Mouse (Mus musculus) MEL (cell line): ENCODE results near the gene Prep. TPM values are rescaled to one million over a fixed set of nuclear protein-coding genes. Genes with fewer than 3 reads are reported as not detected.

Source experiments
- DNase-seq: peaks from one replicate; pipeline ENCODE4 v3.0.0; 2011; ENCODE audit warnings: low read depth, low spot score
- H3K27ac ChIP-seq: 2 replicates; pipeline ENCODE4 v1.5.1; 2012; ENCODE audit warnings: low read depth, mild to moderate bottlenecking, control low read depth, low read length, moderate library complexity; ENCODE audit not compliant: control insufficient read depth
- H3K27me3 ChIP-seq, 2 experiments: fragments of 150-350 bp in 1 of 2; sonication (generic) in 1 of 2; 2 replicates each; pipeline ENCODE4 v1.6.1; 2012; ENCODE audit warnings: low read length in 2 of 2, mild to moderate bottlenecking in 2 of 2, improper control_type of control experiment in 1 of 2, moderate library complexity in 1 of 2; ENCODE audit not compliant: insufficient read depth in 2 of 2, control insufficient read depth in 1 of 2
- H3K36me3 ChIP-seq, 2 experiments: 2 replicates each; pipeline ENCODE4 v1.6.1; 2012 to 2014; ENCODE audit warnings: low read length in 2 of 2, improper control_type of control experiment in 1 of 2, inconsistent platforms in 1 of 2, mild to moderate bottlenecking in 1 of 2; ENCODE audit not compliant: insufficient read depth in 2 of 2, control insufficient read depth in 1 of 2
- H3K4me1 ChIP-seq, 2 experiments: fragments of 150-350 bp in 1 of 2; sonication (generic) in 1 of 2; 2 replicates each; pipeline ENCODE4 v1.6.1; 2012; ENCODE audit warnings: low read length in 2 of 2, improper control_type of control experiment in 1 of 2, mild to moderate bottlenecking in 1 of 2; ENCODE audit not compliant: insufficient read depth in 2 of 2, control insufficient read depth in 1 of 2
- H3K4me3 ChIP-seq, 2 experiments: fragments of 150-350 bp in 1 of 2; sonication (generic) in 1 of 2; 2 replicates each; pipeline ENCODE4 v1.5.1; 2012; ENCODE audit warnings: low read depth in 2 of 2, low read length in 2 of 2, mild to moderate bottlenecking in 2 of 2, moderate library complexity in 2 of 2, control low read depth in 1 of 2, improper control_type of control experiment in 1 of 2; ENCODE audit not compliant: control insufficient read depth in 1 of 2, insufficient read depth in 1 of 2
- H3K79me2 ChIP-seq: 2 replicates; pipeline ENCODE4 v1.6.1; 2012; ENCODE audit warnings: mild to moderate bottlenecking, low read length, moderate library complexity; ENCODE audit not compliant: control insufficient read depth, poor library complexity, insufficient read depth
- H3K9ac ChIP-seq: 2 replicates; pipeline ENCODE4 v1.6.1; 2012; ENCODE audit warnings: low read depth, mild to moderate bottlenecking, control low read depth, low read length, moderate library complexity; ENCODE audit not compliant: control insufficient read depth, poor library complexity, severe bottlenecking
- H3K9me3 ChIP-seq: fragments of 150-350 bp; sonication (generic); replicated peaks from 2 replicates; pipeline ENCODE4 v1.6.1; 2012; ENCODE audit warnings: mild to moderate bottlenecking, low read length, improper control_type of control experiment, moderate library complexity; ENCODE audit not compliant: insufficient read depth
- BHLHE40 ChIP-seq: IDR thresholded peaks from 2 replicates; pipeline ENCODE4 v1.6.1; 2012; ENCODE audit warnings: low read depth, mild to moderate bottlenecking, inconsistent platforms, low read length, improper control_type of control experiment, borderline replicate concordance
- CHD1 ChIP-seq: IDR thresholded peaks from 2 replicates; pipeline ENCODE4 v1.6.1; 2012; ENCODE audit warnings: low read depth, mild to moderate bottlenecking, inconsistent platforms, low read length, improper control_type of control experiment
- CHD2 ChIP-seq: IDR thresholded peaks from 2 replicates; pipeline ENCODE4 v1.6.1; 2011; ENCODE audit warnings: low read length, improper control_type of control experiment
- CTCF ChIP-seq, 3 experiments: IDR thresholded peaks in 2 of 3; conservative IDR thresholded peaks in 1 of 3; 2 replicates each; pipeline ENCODE4 v1.5.1; 2011 to 2012; ENCODE audit warnings: low read length in 3 of 3, low read depth in 2 of 3, mild to moderate bottlenecking in 2 of 3, improper control_type of control experiment in 1 of 3, inconsistent platforms in 1 of 3, mixed read lengths in 1 of 3, moderate library complexity in 1 of 3; ENCODE audit not compliant: control insufficient read depth in 1 of 3, insufficient read depth in 1 of 3, poor library complexity in 1 of 3, severe bottlenecking in 1 of 3
- E2F4 ChIP-seq: IDR thresholded peaks from 2 replicates; pipeline ENCODE4 v1.6.1; 2011; ENCODE audit warnings: low read depth, low read length, improper control_type of control experiment, borderline replicate concordance
- ELF1 ChIP-seq: IDR thresholded peaks from 2 replicates; pipeline ENCODE4 v1.6.1; 2014; ENCODE audit warnings: low read depth, mild to moderate bottlenecking, inconsistent platforms, low read length, improper control_type of control experiment, moderate library complexity
- EP300 ChIP-seq, 2 experiments: IDR thresholded peaks; 2 replicates each; pipeline ENCODE4 v1.6.1; 2011; ENCODE audit warnings: improper control_type of control experiment in 2 of 2, low read length in 2 of 2, low read depth in 1 of 2, mild to moderate bottlenecking in 1 of 2
- ETS1 ChIP-seq: IDR thresholded peaks from 2 replicates; pipeline ENCODE4 v1.6.1; 2012; ENCODE audit warnings: low read depth, mild to moderate bottlenecking, inconsistent platforms, low read length, improper control_type of control experiment, moderate library complexity
- GABPA ChIP-seq: IDR thresholded peaks from 2 replicates; pipeline ENCODE4 v1.6.1; 2012; ENCODE audit warnings: low read depth, mild to moderate bottlenecking, inconsistent platforms, low read length, improper control_type of control experiment, moderate library complexity
- GATA1 ChIP-seq: IDR thresholded peaks from 2 replicates; pipeline ENCODE4 v1.6.1; 2011; ENCODE audit warnings: low read depth, low read length, improper control_type of control experiment
- HCFC1 ChIP-seq: IDR thresholded peaks from 2 replicates; pipeline ENCODE4 v1.6.1; 2012; ENCODE audit warnings: low read depth, mild to moderate bottlenecking, inconsistent platforms, low read length, improper control_type of control experiment, moderate library complexity
- JUND ChIP-seq: IDR thresholded peaks from 2 replicates; pipeline ENCODE4 v1.6.1; 2011; ENCODE audit warnings: low read depth, mild to moderate bottlenecking, improper control_type of control experiment, low read length
- KAT2A ChIP-seq: conservative IDR thresholded peaks from 2 replicates; pipeline ENCODE4 v1.6.1; 2012; ENCODE audit warnings: low read depth, low read length, improper control_type of control experiment, inconsistent platforms
- MAX ChIP-seq: IDR thresholded peaks from 2 replicates; pipeline ENCODE4 v1.6.1; 2011; ENCODE audit warnings: low read length, improper control_type of control experiment
- MAZ ChIP-seq: IDR thresholded peaks from 2 replicates; pipeline ENCODE4 v1.6.1; 2012; ENCODE audit warnings: low read depth, mild to moderate bottlenecking, inconsistent platforms, low read length, improper control_type of control experiment
- MEF2A ChIP-seq: IDR thresholded peaks from 2 replicates; pipeline ENCODE4 v1.6.1; 2014; ENCODE audit warnings: low read depth, mild to moderate bottlenecking, inconsistent platforms, low read length, improper control_type of control experiment; ENCODE audit not compliant: poor library complexity, insufficient replicate concordance, severe bottlenecking; ENCODE audit errors: extremely low read depth
- MXI1 ChIP-seq: IDR thresholded peaks from 2 replicates; pipeline ENCODE4 v1.6.1; 2011; ENCODE audit warnings: mild to moderate bottlenecking, low read depth, low read length, improper control_type of control experiment
- MYB ChIP-seq: IDR thresholded peaks from 2 replicates; pipeline ENCODE4 v1.6.1; 2011; ENCODE audit warnings: mild to moderate bottlenecking, low read depth, low read length, improper control_type of control experiment
- MYC ChIP-seq: IDR thresholded peaks from 2 replicates; pipeline ENCODE4 v1.6.1; 2011; ENCODE audit warnings: low read depth, mild to moderate bottlenecking, low read length, improper control_type of control experiment, moderate library complexity
- NELFE ChIP-seq: IDR thresholded peaks from 2 replicates; pipeline ENCODE4 v1.6.1; 2011; ENCODE audit warnings: low read depth, low read length, improper control_type of control experiment
- NRF1 ChIP-seq: IDR thresholded peaks from 2 replicates; pipeline ENCODE4 v1.6.1; 2014; ENCODE audit warnings: low read depth, mild to moderate bottlenecking, inconsistent platforms, low read length, improper control_type of control experiment, moderate library complexity; ENCODE audit not compliant: poor library complexity, insufficient read depth, severe bottlenecking
- POLR2A ChIP-seq, 2 experiments: IDR thresholded peaks; 2 replicates each; pipeline ENCODE4 v1.6.1; 2011 to 2012; ENCODE audit warnings: low read length in 2 of 2, mild to moderate bottlenecking in 2 of 2, control low read depth in 1 of 2, improper control_type of control experiment in 1 of 2, low read depth in 1 of 2, moderate library complexity in 1 of 2; ENCODE audit not compliant: control insufficient read depth in 1 of 2, insufficient read depth in 1 of 2, poor library complexity in 1 of 2
- POLR2AphosphoS2 ChIP-seq: IDR thresholded peaks from 2 replicates; pipeline ENCODE4 v1.6.1; 2011; ENCODE audit warnings: low read length, improper control_type of control experiment
- POLR2AphosphoS5 ChIP-seq: IDR thresholded peaks from 2 replicates; pipeline ENCODE4 v1.6.1; 2012; ENCODE audit warnings: low read depth, borderline replicate concordance, mild to moderate bottlenecking, inconsistent platforms, low read length, moderate library complexity, mixed read lengths
- RAD21 ChIP-seq: IDR thresholded peaks from 2 replicates; pipeline ENCODE4 v1.6.1; 2011; ENCODE audit warnings: mild to moderate bottlenecking, low read depth, low read length, improper control_type of control experiment
- RCOR1 ChIP-seq: IDR thresholded peaks from 2 replicates; pipeline ENCODE4 v1.6.1; 2012; ENCODE audit warnings: low read depth, mild to moderate bottlenecking, inconsistent platforms, low read length, improper control_type of control experiment
- SIN3A ChIP-seq: IDR thresholded peaks from 2 replicates; pipeline ENCODE4 v1.6.1; 2012; ENCODE audit warnings: low read length, improper control_type of control experiment, inconsistent platforms
- SMC3 ChIP-seq: IDR thresholded peaks from 2 replicates; pipeline ENCODE4 v1.6.1; 2011; ENCODE audit warnings: low read depth, low read length, improper control_type of control experiment
- TAL1 ChIP-seq: IDR thresholded peaks from 2 replicates; pipeline ENCODE4 v1.6.1; 2012; ENCODE audit warnings: mild to moderate bottlenecking, inconsistent platforms, low read length, moderate library complexity, mixed read lengths
- TBP ChIP-seq: IDR thresholded peaks from 2 replicates; pipeline ENCODE4 v1.8.0; 2011; ENCODE audit warnings: low read depth, low read length, improper control_type of control experiment
- TCF12 ChIP-seq: IDR thresholded peaks from 2 replicates; pipeline ENCODE4 v1.6.1; 2014; ENCODE audit warnings: low read depth, mild to moderate bottlenecking, inconsistent platforms, low read length, improper control_type of control experiment, moderate library complexity
- UBTF ChIP-seq: IDR thresholded peaks from 2 replicates; pipeline ENCODE4 v1.6.1; 2012; ENCODE audit warnings: low read depth, mild to moderate bottlenecking, inconsistent platforms, low read length, improper control_type of control experiment, moderate library complexity, borderline replicate concordance; ENCODE audit not compliant: insufficient read depth
- USF1 ChIP-seq: IDR thresholded peaks from 2 replicates; pipeline ENCODE4 v1.6.1; 2014; ENCODE audit warnings: low read depth, mild to moderate bottlenecking, inconsistent platforms, low read length, improper control_type of control experiment, moderate library complexity
- USF2 ChIP-seq, 2 experiments: IDR thresholded peaks; 2 replicates each; pipeline ENCODE4 v1.6.1; 2011 to 2012; ENCODE audit warnings: improper control_type of control experiment in 2 of 2, low read length in 2 of 2, borderline replicate concordance in 1 of 2, inconsistent platforms in 1 of 2, low read depth in 1 of 2, mild to moderate bottlenecking in 1 of 2; ENCODE audit not compliant: insufficient read depth in 1 of 2
- ZKSCAN1 ChIP-seq: IDR thresholded peaks from 2 replicates; pipeline ENCODE4 v1.6.1; 2012; ENCODE audit warnings: low read depth, mild to moderate bottlenecking, inconsistent platforms, low read length, improper control_type of control experiment, moderate library complexity
- ZMIZ1 ChIP-seq: IDR thresholded peaks from 2 replicates; pipeline ENCODE4 v1.6.1; 2012; ENCODE audit warnings: low read depth, mild to moderate bottlenecking, inconsistent platforms, low read length, improper control_type of control experiment, moderate library complexity
- ZNF384 ChIP-seq: IDR thresholded peaks from 2 replicates; pipeline ENCODE4 v1.6.1; 2012; ENCODE audit warnings: low read depth, mild to moderate bottlenecking, inconsistent platforms, low read length, improper control_type of control experiment
- polyA plus RNA-seq, 2 experiments: library from polyadenylated mRNA; stranded (reverse) in 1 of 2; unstranded in 1 of 2; fragments of >175 nt in 1 of 2; fragments of >200 nt in 1 of 2; gene quantifications; 2 replicates each; pipeline versions ENCODE4 v1.2.1 to v1.2.4; 2012; ENCODE audit warnings: low replicate concordance in 2 of 2, low read depth in 1 of 2; ENCODE audit not compliant: insufficient read length in 2 of 2, insufficient read depth in 1 of 2, missing spikeins in 1 of 2
- total RNA-seq: library from RNA; depleted of rRNA; stranded (reverse); fragments of 300-350 nt; gene quantifications from 2 replicates; pipeline ENCODE4 v1.2.3, GENCODE M21; 2012

Gene Prep
- total and polyA plus RNA-seq, 3 experiments: 12.0 to 24.4 TPM; not detected in 1

DNA sequence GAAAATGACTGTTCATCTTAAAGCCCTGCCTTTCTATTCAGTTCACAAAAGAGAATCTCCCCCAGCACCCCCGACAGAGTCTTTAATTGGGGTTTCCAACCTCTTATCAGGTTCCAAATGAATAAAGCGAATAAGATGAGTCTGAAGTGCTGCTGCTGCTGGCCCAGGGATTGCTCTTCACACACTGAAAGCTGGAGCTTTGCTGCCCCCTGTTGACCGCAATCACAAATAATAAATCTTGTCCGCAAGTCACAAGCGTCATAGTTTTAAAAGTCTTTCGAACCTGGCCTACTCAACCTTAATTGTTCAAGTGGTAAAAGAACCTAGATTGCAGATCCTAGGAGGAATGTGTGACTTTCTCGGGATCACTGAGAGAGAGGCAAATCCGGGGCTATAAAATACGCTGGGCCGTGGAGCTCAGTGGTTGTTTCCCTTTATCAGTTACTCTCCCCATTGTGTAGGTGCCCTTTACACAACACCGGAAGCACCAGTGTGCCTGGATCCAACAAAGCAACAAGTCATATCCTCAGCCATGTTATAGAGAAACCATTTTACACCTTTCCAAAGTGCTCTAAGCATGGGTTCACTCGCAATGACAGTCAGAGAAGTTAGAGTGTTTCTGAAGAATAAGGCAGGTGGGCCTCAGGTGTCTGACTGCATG lies 21.6 kb upstream of the Prep start:
- Histone ChIP-seq H3K36me3 (peaks cover 0 to 13% of the 10 kb centered on the region in 2 experiments; a peak in 2 of 4 replicates), H3K9ac (peak overlapping the region; percentile 52), H3K27ac (no peak overlapping the region), H3K4me1 (peaks cover 0 to 10% of the 10 kb centered on the region in 2 experiments; a peak in 2 of 4 replicates), H3K4me3 (peak overlapping the region; percentile 33 to 54; a peak in 3 of 4 replicates), H3K79me2 (no peaks in the 10 kb centered on the region), H3K27me3 (no peaks in the 10 kb centered on the region), H3K9me3 (no peaks in the 10 kb centered on the region)
- peak; percentile 85 for DNase-seq
- TF ChIP-seq MYC (no peak), UBTF (no peak), MAX (no peak), E2F4 (no peak), USF1 (no peak), RAD21 (peak; percentile 98), NELFE (no peak), MXI1 (no peak), MYB (no peak), SIN3A (no peak), TCF12 (no peak), TBP (no peak), RCOR1 (0 out of 2 replicates have a peak, but pooled peaks have one; percentile 10), KAT2A (no peak), ZMIZ1 (no peak), POLR2AphosphoS5 (no peak), MAZ (no peak), CHD2 (no peak), ELF1 (no peak), NRF1 (no peak), ETS1 (no peak), ZKSCAN1 (no peak), ZNF384 (0 out of 2 replicates have a peak, but pooled peaks have one; percentile 20), TAL1 (no peak), EP300 (IDR thresholded peaks at IDR 0.05; ENCODE audit: low read depth in 1 of 2, low read length in 2 of 2) (no peak), POLR2A (IDR thresholded peaks at IDR 0.05; ENCODE audit: control insufficient read depth in 1 of 2, insufficient read depth in 1 of 2, low read depth in 1 of 2, low read length in 2 of 2, poor library complexity in 1 of 2) (no peak), GABPA (no peak), BHLHE40 (no peak), USF2 (IDR thresholded peaks at IDR 0.05; ENCODE audit: borderline replicate concordance in 1 of 2, insufficient read depth in 1 of 2, low read depth in 1 of 2, low read length in 2 of 2) (no peak), JUND (no peak), GATA1 (peak; percentile 16; the same call in 1 of the 2 replicates), CHD1 (no peak), CTCF (IDR thresholded peaks at IDR 0.05 in 2 of 3, conservative IDR thresholded peaks at IDR 0.05 in 1 of 3; ENCODE audit: control insufficient read depth in 1 of 3, insufficient read depth in 1 of 3, low read depth in 2 of 3, low read length in 3 of 3, poor library complexity in 1 of 3, severe bottlenecking in 1 of 3) (peak; percentile 42 to 88 (median 84); a peak in 5 of 6 replicates), MEF2A (no peak), HCFC1 (no peak), POLR2AphosphoS2 (no peak), SMC3 (peak; percentile 93)
